Mouse (Mus musculus) lung, embryonic 16.5 days (tissue): ENCODE measurements around the gene Snx27. TPM values are rescaled to one million over a fixed set of nuclear protein-coding genes. Genes with fewer than 3 reads are reported as not detected.

Experiments
- ATAC-seq: fragments of 200-750 bp; cut with Nextera tagmentation; 2 replicates; pipeline ENCODE4 v1.8.0; 2017; ENCODE audit warnings: low read depth, mild to moderate bottlenecking, moderate library complexity
- H3K27ac ChIP-seq: fragments of 300-500 bp; sonication (generic); 2 replicates; pipeline ENCODE4 v1.5.1; 2014; ENCODE audit warnings: mild to moderate bottlenecking, control low read depth, low read length
- H3K27me3 ChIP-seq: fragments of 300-500 bp; sonication (generic); 2 replicates; pipeline ENCODE4 v1.6.1; 2014; ENCODE audit warnings: low read depth, low read length, mixed read lengths; ENCODE audit not compliant: control insufficient read depth, insufficient read depth
- H3K36me3 ChIP-seq: fragments of 300-500 bp; sonication (generic); 2 replicates; pipeline ENCODE4 v1.6.1; 2014; ENCODE audit warnings: low read length; ENCODE audit not compliant: control insufficient read depth, insufficient read depth
- H3K4me1 ChIP-seq: fragments of 300-500 bp; sonication (generic); replicated peaks from 2 replicates; pipeline ENCODE4 v1.6.1; 2014; ENCODE audit warnings: low read length, mixed read lengths; ENCODE audit not compliant: control insufficient read depth, insufficient read depth
- H3K4me2 ChIP-seq: fragments of 300-500 bp; sonication (generic); 2 replicates; pipeline ENCODE4 v1.6.1; 2014; ENCODE audit warnings: low read depth, low read length, control low read depth
- H3K4me3 ChIP-seq: fragments of 300-500 bp; sonication (generic); 2 replicates; pipeline ENCODE4 v1.5.1; 2014; ENCODE audit warnings: mild to moderate bottlenecking, low read length, control low read depth
- H3K9ac ChIP-seq: fragments of 300-500 bp; sonication (generic); 2 replicates; pipeline ENCODE4 v1.6.1; 2014; ENCODE audit warnings: low read length, control low read depth
- H3K9me3 ChIP-seq: fragments of 300-500 bp; sonication (generic); 2 replicates; pipeline ENCODE4 v1.6.1; 2016; ENCODE audit warnings: low read length; ENCODE audit not compliant: control insufficient read depth
- WGBS: fragments of 180-500 bp; shearing (Covaris S2); extraction: QIAGEN DNeasy Blood & Tissue Kit; methylation state at CpG from one replicate; pipeline ENCODE4 v1.1.7; 2014; 5-methylcytosine and 5-hydroxymethylcytosine counted together
- polyA plus RNA-seq: library from polyadenylated mRNA; unstranded; fragments of >200 nt; fragmentation: Nextera tagmentation; extraction: Ambion mirVana; gene quantifications from 2 replicates; pipeline ENCODE4 v1.2.1, GENCODE M21; 2015

Gene Snx27
- polyA plus RNA-seq, 1 experiment from 2014 or later, result 38.6 TPM

DNA sequence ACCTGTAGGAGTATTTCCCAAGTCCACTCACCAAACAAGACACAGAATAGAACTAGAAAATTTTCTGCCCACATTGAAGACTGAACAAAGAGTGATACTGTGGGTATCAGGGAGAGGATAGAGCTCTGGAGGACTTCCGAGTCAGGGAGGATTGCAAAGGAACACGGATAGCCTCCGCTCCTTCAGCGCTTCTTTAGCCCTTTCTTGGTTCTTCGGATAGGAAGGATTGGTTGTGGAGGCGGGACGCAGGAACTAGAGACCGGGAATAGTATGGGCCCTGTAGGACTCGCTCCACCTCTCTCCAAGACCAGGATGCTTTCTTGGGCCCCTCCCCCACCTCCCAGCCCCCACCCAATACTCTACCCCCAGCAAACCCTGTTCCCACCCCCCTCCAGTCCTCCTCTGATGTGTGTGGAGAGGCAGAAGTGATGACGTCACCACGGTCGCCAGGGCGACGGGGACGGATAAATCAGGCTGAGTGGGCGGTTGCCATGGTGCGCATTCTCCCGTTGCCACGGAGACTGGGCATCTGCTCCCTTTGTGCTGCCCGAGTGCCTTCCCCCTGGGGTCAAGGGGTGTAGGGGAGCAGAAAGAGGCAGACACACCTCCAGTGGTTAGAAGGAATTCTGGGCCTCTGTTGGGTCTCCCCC, 98.6 kb downstream of the Snx27 start:
- ATAC-seq, result no peak

GRCm38 (mm10) chr3:94482764-94483385, 99.6 kb downstream of the Snx27 start:
- no peak overlapping the region for H3K4me2 ChIP-seq
- H3K9me3 ChIP-seq, result no peaks in the 10 kb centered on the region
- H3K36me3 ChIP-seq, result no peaks in the 10 kb centered on the region
- no peak overlapping the region for H3K27ac ChIP-seq
- no peak overlapping the region for H3K4me3 ChIP-seq
- no peak for ATAC-seq
- H3K9ac ChIP-seq, result no peak overlapping the region
- peaks cover 2% of the 10 kb centered on the region; the same call in 1 of the 2 replicates for H3K27me3 ChIP-seq
- H3K4me1 ChIP-seq, result peaks cover 7% of the 10 kb centered on the region; the same call in 1 of the 2 replicates
- 78% methylated on average over 17 of the region's 17 CpGs for WGBS

More for the DNA sequence above, 98.6 kb downstream of the Snx27 start:
- H3K27ac ChIP-seq, result no peak overlapping the region
- no peak overlapping the region for H3K9ac ChIP-seq
- H3K27me3 ChIP-seq, result no peaks in the 10 kb centered on the region; the same call in 1 of the 2 replicates
- peaks cover 7% of the 10 kb centered on the region; the same call in 1 of the 2 replicates for H3K4me1 ChIP-seq
- no peak overlapping the region for H3K4me3 ChIP-seq
- WGBS, result 25% methylated on average over 20 of the region's 20 CpGs
- H3K4me2 ChIP-seq, result no peak overlapping the region
- no peaks in the 10 kb centered on the region for H3K9me3 ChIP-seq
- H3K36me3 ChIP-seq, result no peaks in the 10 kb centered on the region

GRCm38 (mm10) chr3:94481429-94481828, 101.1 kb downstream of the Snx27 start:
- Histone ChIP-seq H3K36me3 (no peaks in the 10 kb centered on the region), H3K4me3 (no peak overlapping the region), H3K27me3 (peaks cover 2% of the 10 kb centered on the region; the same call in 1 of the 2 replicates), H3K9ac (no peak overlapping the region), H3K4me2 (no peak overlapping the region), H3K9me3 (no peaks in the 10 kb centered on the region), H3K27ac (no peak overlapping the region), H3K4me1 (0 out of 2 replicates have a peak, but pooled peaks cover 4% of the 10 kb centered on the region)
- WGBS, result 54% methylated on average over 4 of the region's 4 CpGs
- ATAC-seq, result no peak

GRCm38 (mm10) chr3:94480291-94480884, 102.1 kb downstream of the Snx27 start, which contains the start of gene Riiad1:
TSS of gene Riiad1 (minus strand) at chr3:94480341.
- H3K9ac ChIP-seq, result no peak within 1 kb of the TSS
- H3K27ac ChIP-seq, result no peak within 1 kb of the TSS
- peak within 1 kb of the TSS; percentile 36; the same call in 1 of the 2 replicates for H3K4me2 ChIP-seq
- 7% methylated on average over 16 of the region's 16 CpGs for WGBS
- no peak within 1 kb of the TSS; the same call in 1 of the 2 replicates for H3K4me3 ChIP-seq
- ATAC-seq, result no peak
- H3K4me1 ChIP-seq, result 0 out of 2 replicates have a peak, but pooled peaks cover 4% of the 10 kb centered on the region
- no peaks in the 10 kb centered on the region for H3K36me3 ChIP-seq
- H3K27me3 ChIP-seq, result peaks cover 2% of the 10 kb centered on the region; the same call in 1 of the 2 replicates
- no peaks in the 10 kb centered on the region for H3K9me3 ChIP-seq

GRCm38 (mm10) chr3:94479564-94479963, 103.0 kb downstream of the Snx27 start:
- H3K27me3 ChIP-seq, result peaks cover 2% of the 10 kb centered on the region; the same call in 1 of the 2 replicates
- H3K4me2 ChIP-seq, result peak overlapping the region; percentile 36; the same call in 1 of the 2 replicates
- H3K4me3 ChIP-seq, result no peak overlapping the region; the same call in 1 of the 2 replicates

GRCm38 (mm10) chr3:94478591-94479169, 103.8 kb downstream of the Snx27 start:
- Histone ChIP-seq H3K9ac (no peak overlapping the region), H3K27ac (no peak overlapping the region), H3K4me2 (no peak overlapping the region), H3K9me3 (no peaks in the 10 kb centered on the region), H3K4me1 (0 out of 2 replicates have a peak, but pooled peaks cover 4% of the 10 kb centered on the region), H3K27me3 (peaks cover 2% of the 10 kb centered on the region; the same call in 1 of the 2 replicates), H3K4me3 (no peak overlapping the region), H3K36me3 (no peaks in the 10 kb centered on the region)
- 18% methylated on average over 9 of the region's 9 CpGs for WGBS
- no peak for ATAC-seq

More at GRCm38 (mm10) chr3:94479564-94479963, 103.0 kb downstream of the Snx27 start:
- H3K9me3 ChIP-seq, result no peaks in the 10 kb centered on the region
- H3K9ac ChIP-seq, result no peak overlapping the region
- H3K27ac ChIP-seq, result no peak overlapping the region
- WGBS, result 4% methylated on average over 11 of the region's 11 CpGs
- H3K4me1 ChIP-seq, result 0 out of 2 replicates have a peak, but pooled peaks cover 4% of the 10 kb centered on the region
- H3K36me3 ChIP-seq, result no peaks in the 10 kb centered on the region
- ATAC-seq, result no peak

- no peak within 1 kb of the TSS for H3K4me3 ChIP-seq
- H3K4me1 ChIP-seq, result peaks cover 3% of the 10 kb centered on the region; the same call in 1 of the 2 replicates
- no peak within 1 kb of the TSS for H3K4me2 ChIP-seq
- 3% methylated on average over 14 of the region's 14 CpGs for WGBS
- no peaks in the 10 kb centered on the region for H3K36me3 ChIP-seq
- peaks cover 2% of the 10 kb centered on the region; the same call in 1 of the 2 replicates for H3K27me3 ChIP-seq
- peak; percentile 10; the same call in 1 of the 2 replicates for ATAC-seq
- H3K27ac ChIP-seq, result no peak within 1 kb of the TSS
- no peaks in the 10 kb centered on the region for H3K9me3 ChIP-seq
- H3K9ac ChIP-seq, result no peak within 1 kb of the TSS
These were observed 104.5 kb downstream of the Snx27 start, which contains the start of gene Celf3 for GRCm38 (mm10) chr3:94477981-94478422. TSS of gene Celf3 (plus strand) at chr3:94478295.

DNA sequence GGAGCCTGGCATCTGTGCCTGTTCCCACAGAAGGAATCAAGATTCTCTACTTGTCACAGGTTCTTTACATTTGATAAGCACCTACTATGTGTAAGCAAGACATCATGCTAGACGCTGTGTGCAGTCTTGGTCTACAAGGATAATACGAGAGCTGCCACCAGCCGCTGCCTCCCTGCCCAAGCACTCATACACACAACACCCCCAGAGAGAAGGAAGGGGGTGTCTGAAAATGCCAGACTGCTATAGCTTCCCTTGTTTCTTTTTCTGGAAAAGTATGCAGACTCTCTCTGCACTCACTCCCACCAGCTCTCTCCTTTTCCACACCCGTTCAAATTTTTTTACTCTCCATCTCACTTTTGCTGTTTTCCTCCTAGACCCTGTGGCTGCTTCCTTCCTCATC, 105.1 kb downstream of the Snx27 start:
- Histone ChIP-seq H3K27ac (no peak overlapping the region), H3K4me2 (no peak overlapping the region), H3K9ac (no peak overlapping the region), H3K36me3 (no peaks in the 10 kb centered on the region), H3K9me3 (no peaks in the 10 kb centered on the region), H3K4me1 (no peaks in the 10 kb centered on the region; the same call in 1 of the 2 replicates), H3K4me3 (no peak overlapping the region), H3K27me3 (peaks cover 2% of the 10 kb centered on the region; the same call in 1 of the 2 replicates)
- no peak for ATAC-seq
- WGBS, result 63% methylated on average over 4 of the region's 4 CpGs
